Mouse (Mus musculus) cerebellum, adult 2 months (tissue): Measurements from ENCODE around the gene Atf1.

ENCODE experiments used
- CTCF ChIP-seq: fragments of 200-500 bp; IDR thresholded peaks from 2 replicates; pipeline ENCODE4 v1.5.1; 2011; ENCODE audit warnings: low read depth, mild to moderate bottlenecking, control low read depth, low read length, moderate library complexity, borderline replicate concordance; ENCODE audit not compliant: insufficient read depth
- POLR2A ChIP-seq: fragments of 200-500 bp; IDR thresholded peaks from 2 replicates; pipeline ENCODE4 v1.6.1; 2011; ENCODE audit warnings: low read length, control low read depth, borderline replicate concordance; ENCODE audit not compliant: insufficient read depth

DNA sequence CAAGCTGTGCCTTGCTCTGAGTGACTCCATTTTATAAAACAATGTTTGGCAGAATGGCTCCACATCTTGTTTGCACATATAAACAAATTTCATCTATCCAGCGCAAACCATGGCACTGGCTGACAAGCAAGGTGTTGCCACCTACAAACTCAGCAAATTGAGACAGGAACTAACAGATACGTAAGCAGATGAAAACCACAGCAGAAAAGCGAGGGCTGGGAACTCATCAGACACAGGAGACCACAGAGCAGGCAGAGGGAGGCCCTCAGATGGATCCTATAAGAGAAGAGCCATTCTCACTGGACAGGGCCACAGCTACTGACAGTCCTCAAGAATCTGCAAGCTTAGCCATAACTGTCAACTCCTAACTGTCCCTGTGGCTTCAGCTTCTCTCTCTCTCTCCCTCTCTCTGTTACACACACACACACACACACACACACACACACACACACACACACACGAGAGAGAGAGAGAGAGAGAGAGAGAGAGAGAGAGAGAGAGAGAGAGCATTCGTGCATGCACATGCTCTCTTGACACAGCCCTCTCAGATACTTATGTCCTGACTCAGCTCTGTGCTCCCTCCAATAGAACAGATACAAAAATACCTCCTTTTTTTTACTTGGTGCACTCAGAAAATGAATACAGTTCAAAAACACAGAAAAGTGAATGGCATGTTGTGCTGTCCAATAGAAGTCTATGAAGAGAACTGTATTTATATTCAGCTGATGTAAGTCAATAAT, 38.1 kb downstream of the Atf1 start:
- TF ChIP-seq CTCF (no peak), POLR2A (no peak)
